Mouse (Mus musculus) gonadal fat pad, adult 2 months (tissue): ENCODE measurements around the gene B3gnt2. TPM values are rescaled to one million over a fixed set of nuclear protein-coding genes. Genes with fewer than 3 reads are reported as not detected.
"Not testable (repeated sequence)": the region's sequence is repeated elsewhere in the genome, so short reads cannot be mapped to it uniquely, and the experiment has no call there.

Experiments used
- DNase-seq: peaks from one replicate; pipeline ENCODE4 v3.0.0-alpha.2; 2012; ENCODE audit warnings: low read depth
- polyA plus RNA-seq: library from polyadenylated mRNA; depleted of rRNA; stranded (reverse); fragments of >200 nt; gene quantifications from 2 replicates; pipeline ENCODE4 v1.2.3, GENCODE M21; 2012

Gene B3gnt2
- polyA plus RNA-seq, 1 experiment, result 6.7 TPM

DNA sequence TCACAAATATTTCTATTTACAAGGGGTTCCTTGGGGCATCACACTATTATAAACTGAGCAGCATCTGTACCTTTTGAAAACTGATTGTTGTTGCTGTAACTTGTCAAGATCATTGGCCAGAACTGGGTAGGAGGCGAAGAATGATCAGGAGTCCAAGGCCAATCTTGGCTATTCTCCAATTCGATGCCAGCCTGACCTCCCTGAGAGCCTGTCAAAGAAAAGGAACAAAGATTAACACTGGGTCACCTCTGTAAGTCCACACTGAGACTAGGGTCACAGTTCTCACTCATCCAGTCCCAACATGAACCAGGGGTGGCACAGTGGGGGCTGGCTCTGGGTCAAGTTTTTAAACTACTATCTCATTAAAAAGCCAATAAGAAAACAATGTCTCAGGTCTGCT, 85.9 kb downstream of the B3gnt2 start:
- DNase-seq, result no peak

DNA sequence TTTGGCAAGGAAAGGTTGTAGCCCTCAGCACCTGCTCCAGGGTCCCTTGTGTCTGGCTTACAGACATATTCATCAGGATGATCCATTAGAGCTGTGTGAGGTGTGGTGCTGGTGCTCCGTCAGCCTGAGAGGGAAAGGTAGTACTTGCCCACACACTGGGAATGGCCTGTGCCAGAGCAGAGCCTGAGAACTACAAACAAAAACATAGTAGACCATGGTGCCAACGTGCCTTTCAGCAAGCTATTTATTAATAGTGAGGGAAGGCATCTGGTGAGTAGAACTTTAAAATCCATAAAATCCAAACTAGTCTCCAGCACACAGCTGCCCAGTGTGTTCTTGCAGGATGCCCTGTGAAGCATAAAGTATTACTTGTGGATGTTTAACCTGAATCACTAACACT, 94.5 kb downstream of the B3gnt2 start:
- no peak for DNase-seq

DNA sequence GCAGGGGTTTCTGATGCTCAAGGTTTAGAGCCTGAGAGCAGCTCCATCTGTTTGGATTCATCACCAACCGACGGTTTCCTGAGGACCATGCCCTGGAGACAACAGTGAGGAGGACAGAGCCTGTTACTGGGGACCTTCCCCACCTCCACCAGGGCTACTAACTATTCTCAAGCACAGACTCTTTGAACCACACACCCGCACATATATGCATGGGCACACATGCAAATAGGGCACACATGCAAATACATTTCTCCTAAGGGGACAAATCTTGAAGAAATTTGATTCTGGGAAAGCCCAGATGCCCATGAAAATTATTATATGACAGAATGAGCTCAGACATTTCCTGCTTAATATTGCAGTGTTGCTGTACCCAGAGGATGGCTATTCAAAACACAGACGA, 95.3 kb downstream of the B3gnt2 start:
- no peak for DNase-seq

DNA sequence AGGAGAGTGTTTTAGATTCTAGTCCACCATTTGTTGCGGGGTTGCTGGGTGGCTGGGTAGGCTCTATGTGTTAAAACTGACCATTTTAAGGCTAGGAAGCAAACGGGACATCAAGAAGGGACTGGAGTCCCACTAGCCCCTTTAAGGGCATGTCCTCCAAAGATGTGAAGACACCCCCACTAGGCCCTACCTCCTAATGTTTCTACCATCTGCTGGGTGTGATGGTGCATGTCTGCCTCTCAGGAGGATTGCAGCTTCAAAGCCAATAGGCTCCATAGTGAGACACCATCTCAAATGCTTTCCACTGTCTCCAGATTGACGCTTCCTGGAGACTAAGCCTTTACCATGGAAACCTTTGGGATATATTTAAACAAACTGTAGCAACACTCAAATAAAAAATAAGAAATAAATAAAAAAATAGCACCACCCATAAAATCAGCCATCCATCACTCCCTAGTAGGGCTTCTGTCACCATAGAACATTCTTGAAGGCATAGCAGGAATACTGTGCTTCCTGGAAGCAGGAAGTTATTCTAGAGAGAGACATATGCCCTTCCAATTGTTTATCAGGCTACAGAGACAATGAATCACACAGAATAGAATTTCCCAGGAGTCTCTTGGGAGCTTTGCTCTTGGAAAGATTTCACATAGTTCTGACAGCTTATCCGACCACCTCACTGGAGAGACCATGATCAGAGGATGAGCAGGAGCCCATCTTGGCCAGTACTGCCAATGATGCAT, 97.0 kb downstream of the B3gnt2 start:
- DNase-seq, result no peak

DNA sequence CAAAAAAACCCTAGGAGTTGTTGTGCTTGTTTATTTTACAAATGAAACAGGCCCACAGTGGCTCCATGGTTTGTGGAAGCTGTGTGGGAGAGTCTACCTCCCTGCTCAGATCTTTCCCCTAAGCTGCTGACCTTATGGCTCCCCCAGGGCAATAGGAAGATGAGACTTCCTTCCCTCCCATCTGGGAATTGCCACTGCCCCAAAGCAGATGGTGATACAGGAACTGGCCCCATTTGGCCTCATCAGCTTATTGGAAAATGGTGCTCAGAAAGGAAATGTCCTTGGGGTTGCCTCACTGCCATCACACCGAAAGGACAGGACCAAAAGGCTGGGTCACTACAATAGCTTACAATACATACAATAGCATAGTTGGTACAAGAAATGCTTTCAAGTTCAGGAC, 97.7 kb downstream of the B3gnt2 start:
- no peak for DNase-seq

DNA sequence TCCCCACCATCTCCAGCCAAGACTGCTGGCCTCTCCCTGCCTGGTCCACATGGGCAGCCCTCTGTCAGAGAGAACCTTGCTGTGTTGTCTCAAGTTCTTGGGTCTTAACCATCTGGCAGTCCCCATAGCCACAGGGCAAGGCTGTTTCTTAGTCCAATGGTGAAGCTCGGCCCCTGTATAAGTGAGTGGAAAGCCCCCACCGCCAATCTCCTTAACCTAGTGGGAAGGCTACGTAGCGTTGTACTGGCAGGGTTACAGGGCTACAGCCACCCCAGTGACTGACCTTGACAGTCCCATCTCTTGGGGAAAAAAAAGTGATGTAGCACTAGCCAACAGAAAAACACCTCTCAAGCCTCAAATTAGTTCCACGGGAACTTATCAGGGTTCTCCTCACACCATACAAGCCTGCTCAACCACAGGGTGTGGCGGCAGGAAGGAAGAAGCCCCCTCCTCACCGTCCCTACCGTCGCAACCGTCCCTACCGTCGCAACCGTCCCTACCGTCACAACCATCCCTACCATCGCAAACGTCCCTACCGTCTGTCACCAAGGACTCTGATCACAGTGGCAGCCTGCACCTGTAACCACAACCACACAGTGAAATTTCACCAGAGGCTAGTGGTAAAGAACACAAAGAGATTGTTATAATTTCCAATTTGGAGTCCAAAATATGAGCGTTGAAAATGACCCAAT, 98.4 kb downstream of the B3gnt2 start:
- DNase-seq, result no peak

DNA sequence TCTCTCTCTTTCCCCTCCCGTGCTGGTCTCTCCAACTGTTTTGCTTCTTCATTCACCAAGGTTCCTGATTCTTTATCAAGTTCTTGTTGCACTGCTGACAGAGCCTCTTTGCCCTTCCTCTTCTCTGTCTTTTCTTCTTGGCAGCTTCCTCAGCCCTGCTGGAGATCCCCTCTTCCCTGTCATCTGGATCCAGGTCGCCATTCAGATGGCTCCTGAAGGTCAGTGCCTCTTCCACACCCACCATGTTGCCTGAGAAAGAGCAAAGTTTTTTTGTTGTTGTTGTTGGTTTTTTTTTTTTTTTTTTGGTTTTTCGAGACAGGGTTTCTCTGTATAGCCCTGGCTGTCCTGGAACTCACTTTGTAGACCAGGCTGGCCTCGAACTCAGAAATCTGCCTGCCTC, 101.0 kb downstream of the B3gnt2 start:
- DNase-seq, result no peak

DNA sequence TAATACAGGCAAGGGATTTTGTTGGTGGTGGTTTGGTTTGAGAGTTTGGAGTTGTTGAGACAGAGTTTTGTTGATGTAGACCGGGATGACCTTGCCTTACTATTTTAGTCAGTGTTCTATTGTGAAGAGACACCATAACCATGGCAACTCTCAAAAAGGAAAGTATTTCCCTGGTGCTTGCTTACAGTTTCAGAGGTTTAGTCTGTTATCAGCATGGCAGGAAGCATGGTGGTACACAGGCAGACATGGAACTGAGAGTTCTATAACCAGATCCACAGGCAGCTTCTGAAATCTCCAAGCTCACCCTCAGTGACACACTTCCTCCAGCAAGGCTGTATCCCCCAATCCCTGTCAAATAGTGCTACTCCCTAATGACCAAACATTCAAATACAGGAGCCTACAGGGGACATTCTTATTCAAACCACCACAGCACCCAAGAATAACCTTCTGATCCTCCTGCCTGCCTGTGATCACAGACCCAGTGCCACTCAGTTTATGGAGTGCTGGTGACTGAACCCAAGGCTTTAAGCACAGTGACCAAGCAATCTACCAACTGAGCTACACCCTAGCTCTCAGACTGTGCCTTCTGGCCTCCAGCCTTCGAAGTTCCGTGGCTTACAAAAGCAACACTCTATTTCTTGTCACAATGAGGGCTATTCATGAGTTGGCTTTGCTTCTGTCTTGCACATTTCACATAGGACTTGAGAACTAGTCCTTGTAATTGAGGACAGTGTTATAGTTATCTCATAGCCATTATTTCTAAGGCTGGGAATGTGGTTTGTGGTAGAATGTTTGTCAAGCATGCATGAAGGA, 104.4 kb downstream of the B3gnt2 start:
- no peak for DNase-seq

DNA sequence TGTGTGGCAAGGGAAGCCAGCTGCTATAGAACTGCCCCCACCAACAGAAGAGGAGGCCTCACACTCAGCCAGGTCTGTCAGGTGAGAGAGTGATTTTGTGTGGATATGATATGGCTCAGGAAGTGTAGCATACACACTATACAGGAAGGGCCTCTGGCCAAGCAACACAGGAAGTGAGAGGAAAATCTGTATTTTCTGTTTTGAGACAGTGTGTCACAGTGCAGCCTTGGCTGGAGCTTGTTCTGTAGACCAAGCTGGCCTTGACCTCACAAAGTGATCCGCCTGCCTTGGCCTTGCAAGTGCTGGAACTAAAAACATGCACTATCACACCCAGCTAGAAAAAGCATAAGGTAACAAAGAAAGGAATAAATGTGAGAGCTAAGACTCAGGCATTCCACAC, 105.6 kb downstream of the B3gnt2 start:
- DNase-seq, result no peak

DNA sequence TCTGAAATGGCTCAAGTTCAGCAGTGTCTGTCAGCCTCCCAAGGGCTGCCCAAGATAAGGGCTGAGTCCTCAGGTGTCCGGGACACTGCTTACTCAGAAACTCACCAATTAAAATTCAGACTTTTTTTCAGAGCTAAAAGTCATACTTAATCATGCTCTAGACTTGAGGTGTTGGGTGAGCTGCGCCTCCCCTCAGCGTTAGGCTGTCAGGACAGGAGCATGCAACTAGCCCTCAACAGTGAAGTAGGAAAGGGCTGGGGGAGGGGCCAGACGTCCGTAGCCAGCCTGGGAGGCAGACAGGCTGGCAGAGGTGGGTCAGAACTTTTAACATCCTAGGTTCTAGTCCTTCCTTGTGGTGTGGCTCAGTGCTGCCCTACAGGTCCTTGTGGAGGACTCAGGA, 108.2 kb downstream of the B3gnt2 start:
- DNase-seq, result no peak

DNA sequence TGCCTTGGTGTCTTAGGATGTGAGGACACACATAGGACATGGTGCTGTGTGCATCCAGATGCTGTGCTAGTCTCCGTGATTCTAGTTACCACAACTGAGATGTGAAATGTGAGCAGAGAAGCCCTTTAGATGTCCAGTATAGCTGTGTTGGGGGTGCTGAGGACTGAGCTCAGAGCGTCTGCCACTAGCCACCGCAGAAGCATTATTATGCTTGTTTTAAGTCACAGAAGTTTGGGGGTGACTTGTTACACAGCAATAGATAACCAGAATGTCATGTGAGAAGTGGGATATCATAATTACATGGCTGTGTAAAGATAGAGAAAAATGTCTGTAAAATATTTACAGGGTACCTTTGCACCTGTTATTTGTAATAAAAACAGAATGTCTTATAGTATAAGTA, 109.2 kb downstream of the B3gnt2 start:
- DNase-seq, result no peak

DNA sequence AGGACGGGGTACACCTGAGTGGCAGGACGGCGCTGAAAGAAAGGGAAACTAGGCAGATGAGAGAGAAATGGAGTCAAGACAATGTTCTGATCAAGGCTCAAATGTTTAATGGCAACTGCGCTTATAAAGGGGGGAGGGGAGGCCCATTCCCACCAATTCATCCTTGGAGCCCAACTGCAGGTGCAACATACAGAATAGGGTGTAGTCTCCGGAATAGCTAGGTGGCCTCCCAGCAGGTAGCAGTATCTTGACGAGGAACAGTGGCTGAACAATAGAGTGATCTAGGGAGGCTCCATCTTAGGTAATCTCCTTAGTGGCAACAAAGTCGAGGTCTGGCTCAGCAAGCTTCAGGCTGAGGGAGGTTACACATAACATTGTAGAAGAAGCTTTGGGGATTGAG, 113.4 kb downstream of the B3gnt2 start:
- no peak for DNase-seq

DNA sequence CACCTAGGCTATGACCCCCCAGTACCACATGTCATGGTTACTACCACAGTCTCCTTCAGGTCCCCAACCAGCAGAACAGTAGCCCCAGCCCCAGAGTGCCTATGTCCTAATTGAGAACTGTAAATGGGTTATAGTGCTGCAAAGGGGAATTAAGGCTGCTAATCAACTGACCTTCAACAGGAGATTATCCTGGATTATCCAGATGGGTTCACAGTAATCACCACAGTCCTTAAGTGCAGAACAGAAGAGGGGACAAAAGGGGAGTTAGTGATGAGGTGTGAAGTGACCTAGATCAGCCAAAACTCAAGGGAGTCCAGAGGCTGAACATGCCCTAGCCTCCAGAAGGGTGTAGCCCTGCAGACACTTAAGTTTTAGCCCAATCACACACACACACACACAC, 115.4 kb downstream of the B3gnt2 start:
- no peak for DNase-seq

DNA sequence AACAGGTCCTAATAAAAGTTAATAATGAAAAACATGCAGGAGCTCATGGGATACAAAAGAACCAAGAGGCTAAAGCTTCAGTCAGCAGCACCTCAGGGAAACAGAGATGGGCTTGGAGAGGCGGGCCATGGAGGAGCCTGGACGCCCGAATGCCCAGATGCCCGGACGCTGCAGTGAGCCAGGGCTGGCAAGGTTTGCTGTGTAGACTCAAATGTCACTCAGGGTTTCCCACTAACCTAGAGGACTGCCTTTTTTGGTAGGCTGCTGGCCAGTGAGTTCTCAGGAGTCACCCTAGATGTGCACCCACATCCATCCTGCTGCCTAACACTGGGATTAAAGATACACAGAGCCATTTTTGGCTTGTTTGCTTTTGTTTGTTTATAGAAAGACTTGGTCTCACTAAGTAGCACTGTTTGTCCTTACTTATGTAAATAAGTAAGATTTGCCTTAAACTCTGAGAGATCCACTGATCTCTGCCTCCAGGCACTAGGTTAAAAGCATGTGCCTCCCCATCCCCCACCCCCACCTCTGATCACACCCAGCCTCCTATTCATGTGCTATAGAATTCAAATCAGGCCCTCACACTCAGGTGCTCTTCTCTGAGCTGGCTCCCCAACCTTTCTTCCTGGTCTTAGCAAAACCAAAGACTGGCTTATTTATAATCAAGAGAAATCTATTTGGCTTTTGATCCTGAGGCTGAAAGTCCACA, 117.0 kb downstream of the B3gnt2 start:
- DNase-seq, result no peak

DNA sequence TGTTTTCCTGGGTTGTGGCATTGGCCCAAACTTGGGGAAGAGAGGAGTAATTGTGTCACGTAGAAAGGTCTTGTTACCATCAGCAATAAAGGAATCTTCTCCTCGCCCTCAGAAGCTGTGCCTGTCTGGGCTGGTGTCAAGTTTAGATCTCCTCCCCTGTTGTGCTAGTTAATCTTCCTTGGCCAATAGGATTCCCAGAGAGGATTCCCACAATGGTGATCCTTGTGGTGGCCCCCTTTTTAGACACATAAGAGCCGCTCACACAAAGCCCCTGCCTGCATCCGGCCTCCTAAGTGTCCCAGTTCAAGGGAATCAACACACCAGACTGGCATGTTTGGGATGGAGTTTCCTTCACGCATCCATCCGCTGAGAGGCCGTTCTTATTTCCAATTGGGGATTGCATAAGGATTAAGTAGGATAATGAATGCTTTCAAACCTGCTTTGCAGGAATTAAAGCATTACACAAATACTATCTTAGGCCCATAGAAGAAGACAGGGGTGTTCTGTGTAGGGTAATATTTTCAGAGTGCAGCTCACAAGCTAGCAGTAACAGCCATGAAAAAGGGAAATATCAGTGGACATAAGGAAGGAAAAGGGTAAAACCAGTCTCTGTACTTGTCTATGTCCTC, 118.6 kb downstream of the B3gnt2 start:
- DNase-seq, result peak; percentile 63

DNA sequence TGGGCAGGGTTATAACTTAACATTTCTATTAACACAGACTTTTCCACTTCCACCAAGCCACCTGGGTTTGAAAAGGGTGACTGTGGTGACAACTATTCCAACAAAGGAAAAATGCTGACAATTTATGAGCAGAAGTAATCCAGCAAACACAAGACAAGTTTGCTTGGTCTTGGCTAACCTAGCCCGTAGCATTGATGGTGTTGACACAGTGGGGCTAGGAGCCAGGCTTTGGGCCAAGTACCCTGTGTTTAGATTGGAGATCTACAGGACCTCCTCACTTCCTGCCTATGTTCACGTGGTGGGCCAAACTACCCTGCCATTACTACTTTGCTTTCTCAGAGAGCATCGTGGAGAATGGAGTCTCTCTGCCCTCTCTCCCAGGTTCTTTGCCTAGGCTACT, 119.3 kb downstream of the B3gnt2 start:
- DNase-seq, result peak; percentile 46

DNA sequence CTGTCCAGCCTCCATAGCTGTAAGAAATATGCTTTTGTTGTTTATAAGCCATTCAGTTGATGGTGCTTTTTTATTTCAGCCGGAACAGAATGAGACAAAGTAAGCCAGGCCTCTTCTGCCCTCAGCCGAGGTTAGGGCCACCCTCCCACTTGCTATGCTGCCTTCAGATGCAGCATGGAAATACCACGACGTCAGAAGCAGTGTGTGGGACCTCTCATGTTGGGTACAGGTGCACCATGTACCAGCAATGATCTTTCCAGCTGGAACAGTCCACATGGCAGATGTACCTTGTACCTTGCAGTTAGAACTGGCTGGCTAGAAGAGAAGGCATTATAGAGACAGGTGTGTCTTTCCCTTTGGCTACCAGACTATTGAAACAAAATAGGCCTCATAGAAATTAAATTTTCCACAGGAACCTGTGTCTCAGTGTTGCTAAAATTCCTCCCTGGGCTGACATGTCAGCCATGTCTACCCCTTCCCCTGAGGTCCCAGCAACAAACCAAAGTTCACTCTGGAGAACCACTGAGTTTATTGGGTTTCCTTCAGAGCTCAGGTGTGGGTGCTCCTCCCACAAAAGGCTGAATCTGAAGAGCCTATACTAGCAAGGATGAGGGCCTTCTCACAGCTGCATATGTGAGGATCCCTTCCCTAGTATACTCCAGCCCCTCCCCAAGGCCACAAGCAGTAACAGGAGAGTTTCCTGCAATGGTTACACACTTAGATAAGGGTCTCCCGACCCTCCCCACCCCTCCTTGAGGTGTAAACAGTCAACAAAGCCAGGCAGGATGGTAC, 121.1 kb downstream of the B3gnt2 start:
- no peak for DNase-seq

DNA sequence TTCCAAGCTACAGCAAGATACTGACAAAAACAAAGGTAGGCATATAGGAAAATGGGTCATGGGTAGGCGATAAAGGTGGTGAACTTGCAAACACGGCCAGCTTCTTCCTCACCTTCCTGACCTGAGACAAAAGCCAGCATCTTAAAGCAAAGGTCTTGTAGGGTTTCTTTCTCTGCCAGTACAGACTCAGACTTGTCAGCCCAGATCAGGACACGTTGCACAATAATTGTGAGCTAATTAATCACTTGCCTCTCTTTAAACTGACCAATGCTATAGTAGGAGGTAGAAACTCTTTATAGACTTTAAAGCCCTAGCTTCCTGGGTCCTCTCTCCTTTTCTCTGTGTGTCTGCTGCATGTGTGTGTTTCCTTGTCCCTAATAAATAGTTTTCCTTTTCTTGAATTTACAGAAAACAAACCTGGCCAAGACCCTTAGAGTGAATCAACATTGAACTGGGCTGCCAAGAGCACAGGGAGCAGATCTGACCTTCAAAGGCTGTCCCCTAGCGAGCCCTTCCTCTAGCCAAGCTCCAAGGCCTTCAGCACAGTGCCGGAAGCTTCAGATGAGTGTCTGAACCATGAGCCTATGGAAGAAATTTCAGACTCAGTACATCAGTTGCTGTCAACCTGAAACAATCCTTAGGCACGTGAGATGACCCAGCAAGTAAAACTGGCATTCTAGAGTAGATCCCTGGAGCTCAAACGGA, 124.1 kb downstream of the B3gnt2 start:
- DNase-seq, result peak; percentile 70

DNA sequence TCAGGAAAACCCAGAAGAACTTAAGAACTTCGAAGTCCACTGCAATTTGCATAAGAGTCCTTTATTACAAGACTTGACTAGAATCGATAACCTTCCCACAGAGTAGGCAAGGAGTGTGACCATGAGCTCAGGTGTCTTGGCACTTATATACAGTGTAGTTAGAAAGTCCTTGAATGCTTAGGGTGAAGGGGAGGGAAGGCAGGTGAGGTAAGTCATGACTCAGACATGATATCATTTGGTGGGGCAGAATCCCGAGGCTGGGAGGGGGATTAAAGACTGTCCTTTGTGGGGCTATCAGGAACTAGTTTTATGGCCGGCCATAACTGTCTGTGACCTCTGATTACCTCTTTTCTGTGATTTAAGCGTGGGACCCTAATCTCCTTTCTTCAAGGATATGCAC, 125.6 kb downstream of the B3gnt2 start:
- not testable (repeated sequence) for DNase-seq

DNA sequence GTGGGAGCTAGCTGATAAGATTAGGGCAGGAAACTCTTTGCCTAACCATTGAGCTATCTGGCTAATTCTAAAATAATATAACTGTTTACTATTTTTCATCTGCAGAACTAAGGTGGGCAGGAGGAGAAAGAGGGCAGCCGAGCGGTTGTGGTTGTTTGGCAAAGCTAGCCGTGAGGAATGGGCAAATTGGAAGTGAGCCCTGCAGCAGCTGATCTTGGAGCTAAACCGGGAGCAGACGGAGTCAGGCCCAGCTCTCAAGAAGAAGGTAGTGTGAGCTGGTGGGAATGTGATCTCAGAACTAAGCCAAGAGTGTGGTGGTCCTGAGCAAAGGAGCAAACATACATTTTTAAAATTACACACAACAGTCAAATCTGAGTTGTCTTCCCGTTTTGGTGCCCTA, 126.8 kb downstream of the B3gnt2 start:
- DNase-seq, result no peak
